Mouse (Mus musculus) left cerebral cortex, postnatal 14 days (tissue): ENCODE data around the gene Hivep3. TPM values are rescaled to one million over a fixed set of nuclear protein-coding genes. Genes with fewer than 3 reads are reported as not detected.
A peak's percentile ranks its signal among the peaks of the same experiment; 100 is the strongest.

ENCODE experiments used
- DNase-seq, 2 experiments: peaks; one replicate each; pipeline ENCODE4 v3.0.0; 2021 to 2022; ENCODE audit warnings: low spot score in 2 of 2, mixed read lengths in 1 of 2
- intact Hi-C: fragments of 180-260 bp; cut with DNase I; formaldehyde crosslinking; loops from one replicate; pipeline ENCODE4 v1.15.1; 2025
- total RNA-seq, 2 experiments: library from RNA; stranded (reverse); gene quantifications; 2 replicates each; pipeline ENCODE4 v1.2.3; 2021

The Hivep3 gene
- total RNA-seq, 2 experiments from 2014 or later, result 65.4 to 79.8 TPM

DNA sequence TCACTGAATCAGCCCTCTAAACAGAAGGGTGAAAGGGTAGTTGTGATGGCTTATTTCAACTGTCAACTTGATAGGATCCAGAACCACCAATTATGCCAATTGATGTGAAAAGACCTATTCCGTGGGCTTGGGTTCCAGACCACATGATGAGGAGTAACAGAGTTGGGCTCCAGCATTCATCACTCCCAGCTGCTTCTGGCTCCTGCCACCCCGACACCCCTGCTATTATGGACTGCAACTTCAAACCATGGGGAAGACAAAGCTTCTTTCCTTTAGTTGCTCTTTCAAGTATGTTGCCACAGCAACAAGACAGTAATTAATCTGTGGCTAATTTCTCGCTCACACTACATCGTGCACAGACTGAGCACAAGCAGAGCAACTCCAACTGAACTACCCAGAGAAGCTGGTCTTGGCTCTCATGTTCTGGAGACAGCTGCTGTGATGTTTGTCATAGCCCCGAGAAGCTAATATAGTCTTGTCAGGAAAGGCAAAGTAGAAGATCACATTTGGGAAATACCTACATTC lies 159.7 kb downstream of the Hivep3 start:
- intact Hi-C loops, result loop anchor here (10.0 kb wide), 1 partner anchor 259 kb away; the partner anchor contains the start of gene Guca2a
- no peak for DNase-seq

DNA sequence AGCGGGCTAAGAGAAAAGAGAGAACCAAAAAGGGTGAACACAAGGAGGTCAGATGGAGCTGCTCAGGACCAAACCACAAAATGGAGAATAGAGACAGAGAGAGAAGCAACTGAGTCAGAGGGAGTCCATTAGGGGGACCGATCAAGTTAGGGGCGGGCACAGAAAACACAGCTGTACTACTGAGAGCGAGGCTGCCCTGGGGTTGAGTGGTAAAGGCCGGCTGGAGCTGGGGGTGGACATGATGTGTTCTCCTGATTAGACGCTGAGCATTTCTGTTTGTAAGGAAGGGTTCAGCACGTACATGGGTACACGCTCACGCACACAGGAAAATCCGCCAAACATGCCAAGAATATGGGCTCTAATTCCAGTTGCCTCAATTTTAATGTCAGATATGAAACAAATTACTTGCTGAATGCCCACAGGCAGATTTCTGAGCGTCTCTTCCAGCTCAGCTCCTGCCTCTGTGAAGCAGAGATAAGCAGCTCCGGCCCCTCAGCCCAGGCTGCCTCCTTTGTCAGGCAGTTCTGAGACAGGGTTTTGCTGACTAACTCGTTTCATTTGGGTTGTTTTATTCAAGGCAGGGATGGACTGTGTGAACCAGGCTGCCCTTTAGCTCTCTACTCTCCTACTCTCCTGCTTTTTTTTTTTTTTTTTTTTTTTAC lies 161.3 kb downstream of the Hivep3 start:
- no peak for DNase-seq
- intact Hi-C loops, result loop anchor here (10.0 kb wide), 1 partner anchor 260 kb away; the partner anchor contains the start of gene Guca2a

GRCm38 (mm10) chr4:119895504-119895903 lies 161.9 kb downstream of the Hivep3 start:
- intact Hi-C loops, result loop anchor here (10.0 kb wide), 1 partner anchor 261 kb away; the partner anchor contains the start of gene Guca2a
- DNase-seq, result no peak

GRCm38 (mm10) chr4:119896572-119896971 lies 163.0 kb downstream of the Hivep3 start:
- intact Hi-C loops, result loop anchor here (10.0 kb wide), 1 partner anchor 262 kb away; the partner anchor contains the start of gene Guca2a
- DNase-seq, result no peak

DNA sequence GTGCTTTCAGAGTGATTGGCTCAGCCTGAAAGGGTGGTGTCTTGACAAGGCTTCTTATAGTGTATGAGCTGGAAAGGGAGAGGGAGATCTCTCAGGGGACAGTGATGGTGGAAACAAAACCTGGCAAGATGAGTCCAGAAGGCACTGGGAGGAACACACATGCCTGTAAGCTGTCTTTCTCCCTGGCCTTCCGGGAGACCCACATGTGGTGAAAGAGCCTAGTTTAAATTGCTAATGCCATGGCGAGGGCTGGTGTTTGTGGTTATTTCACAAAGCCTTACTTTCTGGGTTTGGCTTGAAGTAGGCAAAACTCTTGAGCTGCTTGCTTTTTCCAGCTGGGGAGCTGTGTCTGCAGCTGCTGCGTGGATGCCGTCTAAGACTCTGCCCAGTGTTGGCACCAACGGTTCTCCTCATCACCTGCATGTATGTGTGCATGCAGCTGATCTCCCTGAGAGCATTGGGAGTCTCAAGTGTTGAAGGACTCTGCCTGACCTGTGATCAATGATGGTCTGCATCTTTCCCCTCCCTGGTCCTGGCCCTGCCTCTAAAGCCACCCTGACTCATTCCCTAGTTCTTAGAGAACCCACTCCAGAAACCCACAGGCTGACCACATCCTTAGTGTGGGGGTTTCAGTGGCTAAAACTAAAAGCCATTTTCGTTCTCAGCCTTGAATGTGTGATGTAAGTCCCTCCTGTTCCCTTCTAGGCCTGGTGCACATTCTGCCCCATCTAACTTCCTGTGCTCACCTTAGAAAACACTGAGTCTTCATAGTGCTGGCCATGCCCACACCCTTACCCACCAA lies 163.7 kb downstream of the Hivep3 start:
- intact Hi-C loops, result loop anchor here (10.0 kb wide), 1 partner anchor 262 kb away; the partner anchor contains the start of gene Guca2a
- DNase-seq, result no peak

DNA sequence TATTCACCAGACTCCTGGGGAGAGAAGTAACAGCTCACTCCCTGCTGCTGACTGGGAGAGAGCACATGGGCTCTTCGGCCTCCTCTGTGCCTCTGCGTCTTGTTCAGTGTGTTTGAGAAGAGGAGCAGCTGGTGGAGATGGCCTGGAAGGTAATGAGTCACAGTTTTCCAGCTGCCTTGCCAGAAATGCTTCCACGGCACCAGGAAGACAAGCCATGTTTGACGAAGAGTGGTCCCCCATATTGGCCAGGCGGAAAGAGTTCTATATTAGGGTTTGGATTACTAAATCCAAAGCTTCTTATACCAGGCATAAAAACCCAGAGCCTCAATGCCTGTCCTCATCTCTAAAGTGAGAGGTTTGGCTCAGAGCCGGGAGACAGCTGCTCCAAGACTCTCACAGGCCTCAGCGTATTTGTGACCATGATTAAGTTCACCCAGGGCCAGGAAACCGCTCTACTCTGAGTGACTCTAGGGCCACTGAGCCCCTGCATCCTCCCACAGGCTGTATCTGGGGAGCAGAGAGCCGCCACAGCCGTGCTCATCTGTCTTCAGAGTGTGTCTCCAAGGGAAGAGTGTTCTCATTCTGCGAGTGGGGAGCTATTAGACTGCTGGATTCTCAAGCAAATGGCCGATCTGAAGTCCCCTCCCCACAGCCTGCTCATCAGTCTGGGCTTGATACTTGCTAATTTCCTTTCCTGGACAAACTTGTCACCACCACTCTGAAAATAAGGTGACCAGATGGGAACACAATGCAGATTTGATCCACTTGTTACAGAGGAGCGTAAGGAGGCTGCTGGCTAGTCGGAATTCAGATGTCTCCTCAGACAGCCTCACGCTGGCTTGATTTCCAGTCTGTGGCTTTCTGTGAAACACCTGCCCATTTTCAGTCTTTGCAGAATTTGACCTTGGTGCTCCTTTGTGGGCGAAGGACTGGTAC lies 168.2 kb downstream of the Hivep3 start:
- DNase-seq, result peak; percentile 64 to 78
- intact Hi-C loops, result no loop called here

GRCm38 (mm10) chr4:119903328-119903727 lies 169.7 kb downstream of the Hivep3 start:
- intact Hi-C loops, result no loop called here
- DNase-seq, result peak; percentile 75 to 78

GRCm38 (mm10) chr4:119903806-119904205 lies 170.2 kb downstream of the Hivep3 start:
- intact Hi-C loops, result no loop called here
- no peak for DNase-seq

GRCm38 (mm10) chr4:119904296-119904695 lies 170.7 kb downstream of the Hivep3 start:
- intact Hi-C loops, result no loop called here
- no peak for DNase-seq

GRCm38 (mm10) chr4:119907106-119907505 lies 173.5 kb downstream of the Hivep3 start:
- DNase-seq, result no peak
- intact Hi-C loops, result no loop called here

GRCm38 (mm10) chr4:119911071-119911904 lies 177.7 kb downstream of the Hivep3 start:
- no peak for DNase-seq
- intact Hi-C loops, result loop anchor here (10.0 kb wide), 1 partner anchor 194 kb away; no protein-coding TSS in a partner anchor

- no peak for DNase-seq
- intact Hi-C loops, result loop anchor here (10.0 kb wide), 1 partner anchor 193 kb away; no protein-coding TSS in a partner anchor
These were observed 178.6 kb downstream of the Hivep3 start for GRCm38 (mm10) chr4:119912216-119912615.

DNA sequence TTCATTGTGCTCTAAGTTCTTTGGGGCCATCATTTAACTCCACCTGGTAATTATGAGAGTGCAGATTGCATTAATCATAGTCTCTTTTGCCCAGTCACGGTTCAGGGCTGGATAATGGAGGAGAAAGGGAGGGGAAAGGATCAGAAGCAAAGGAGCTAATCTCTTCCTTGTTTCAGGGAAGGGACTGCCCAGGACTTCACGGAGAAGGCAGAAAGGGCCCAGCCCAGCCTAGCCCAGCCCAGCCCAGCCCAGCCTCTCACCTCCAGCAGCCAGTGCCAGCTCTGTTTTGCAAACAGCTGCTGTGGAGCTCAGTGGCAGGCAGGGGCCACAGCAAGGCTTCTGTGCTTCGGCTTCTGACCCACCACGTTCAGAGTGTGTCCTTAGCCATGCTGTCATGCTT lies 180.6 kb downstream of the Hivep3 start:
- no peak for DNase-seq
- intact Hi-C loops, result loop anchor here (10.0 kb wide), 1 partner anchor 191 kb away; no protein-coding TSS in a partner anchor

- no peak for DNase-seq
- intact Hi-C loops, result loop anchor here (10.0 kb wide), 1 partner anchor 190 kb away; no protein-coding TSS in a partner anchor
These were observed 181.5 kb downstream of the Hivep3 start for GRCm38 (mm10) chr4:119915069-119915468.

DNA sequence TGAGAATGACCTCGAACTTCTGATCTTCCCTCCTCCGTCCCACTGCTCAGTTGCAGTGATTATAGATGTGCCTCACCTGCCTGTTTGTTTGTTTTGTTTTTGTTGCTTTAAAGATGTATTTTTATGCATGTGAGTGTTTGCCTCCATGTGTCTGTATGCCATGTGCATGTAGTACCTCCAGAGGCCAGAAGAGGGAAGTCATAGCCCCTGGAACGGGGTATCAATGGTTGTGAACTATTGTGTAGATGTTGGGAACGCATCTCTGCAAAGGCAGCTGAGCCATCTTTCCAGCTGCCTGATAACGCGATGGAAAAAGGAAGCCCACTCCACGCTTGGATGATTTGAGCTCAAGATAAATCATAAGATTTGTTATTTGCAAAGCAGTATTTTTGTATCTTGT lies 183.9 kb downstream of the Hivep3 start:
- DNase-seq, result peak in 1 of 2 experiments; percentile 57
- intact Hi-C loops, result loop anchor here (10.0 kb wide), 1 partner anchor 187 kb away; no protein-coding TSS in a partner anchor

- no peak for DNase-seq
- intact Hi-C loops, result loop anchor here (10.0 kb wide), 1 partner anchor 185 kb away; no protein-coding TSS in a partner anchor
These were observed 185.8 kb downstream of the Hivep3 start for GRCm38 (mm10) chr4:119919349-119919748.

DNA sequence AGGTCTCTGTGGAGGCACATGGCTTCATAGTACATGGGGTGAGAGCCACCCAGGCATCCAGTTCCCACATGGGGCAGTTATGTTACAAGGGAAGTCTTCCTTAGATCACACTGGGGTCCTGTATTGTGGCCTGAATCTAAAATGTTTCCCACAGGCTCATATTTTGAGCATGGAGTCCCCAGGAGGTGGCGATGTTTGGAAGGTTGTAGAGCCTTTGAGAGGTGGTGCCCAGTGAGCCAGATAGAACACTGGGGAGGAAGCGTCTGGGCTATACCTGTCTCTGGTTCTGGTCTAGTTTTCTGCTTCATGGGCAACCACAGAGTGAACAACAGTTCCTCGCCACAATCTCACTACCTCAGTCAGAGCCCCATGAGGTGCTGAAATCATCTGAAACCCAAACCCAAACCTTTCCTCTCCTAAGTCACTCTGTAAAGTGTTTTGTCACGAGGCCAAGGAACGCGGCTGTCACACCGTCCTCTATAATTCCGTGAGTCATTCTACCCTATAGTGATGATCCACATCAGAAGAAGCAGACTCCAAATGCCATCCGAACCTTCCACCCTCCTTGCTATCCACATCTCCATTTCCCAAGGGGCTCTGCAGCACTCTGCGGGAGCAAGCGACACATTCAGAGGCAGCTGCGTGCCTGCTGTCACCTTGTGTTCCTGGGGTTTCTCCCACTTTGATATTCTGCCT lies 187.6 kb downstream of the Hivep3 start:
- DNase-seq, result no peak
- intact Hi-C loops, result no loop called here
